10 mouse cellular contexts compared by ENCODE assay signal in genomic region chr1:91064903-91065525, GRCm38 (mm10).
DNase-seq lines count a peak whose midpoint lies in the region; ATAC-seq and TF ChIP-seq lines count a peak whose summit lies in the region.
"Had no signal": no experiment of that assay in that cellular context is flagged by ENCODE, and none has a peak within 500 bp of the region (broad histone marks: within the 10 kb centered on the region; RNA-seq: fewer than 3 reads in every experiment).

No protein-coding gene starts in this region.

- H3K4me3 ChIP-seq in hindbrain, embryonic 10.5 days = no peak overlapping the region
- H3K4me3 ChIP-seq in hindbrain, embryonic 12.5 days = no peak overlapping the region
- no peak overlapping the region for H3K4me3 ChIP-seq in forebrain, embryonic 16.5 days (replicated peaks; ENCODE audit: low read length)
- no peak overlapping the region for H3K4me3 ChIP-seq in kidney, embryonic 16.5 days (ENCODE audit: low read length)
- H3K4me3 ChIP-seq in midbrain, embryonic 14.5 days (replicated peaks; ENCODE audit: low read depth, low read length) = no peak overlapping the region
- no peak overlapping the region for H3K4me3 ChIP-seq in hindbrain, postnatal 0 days (ENCODE audit: low read length)
- H3K4me3 ChIP-seq: hindbrain, embryonic 15.5 days; neural tube, embryonic 13.5 days had no signal

- no peak for TF ChIP-seq CTCF in hindbrain, postnatal 0 days (IDR thresholded peaks at IDR 0.05; ENCODE audit: low read depth)

- H3K9me3 ChIP-seq in hindbrain, embryonic 10.5 days = no peaks in the 10 kb centered on the region
- no peaks in the 10 kb centered on the region for H3K9me3 ChIP-seq in hindbrain, embryonic 12.5 days (replicated peaks)
- no peaks in the 10 kb centered on the region for H3K9me3 ChIP-seq in forebrain, embryonic 16.5 days (ENCODE audit: control insufficient read depth, low read length)
- no peaks in the 10 kb centered on the region for H3K9me3 ChIP-seq in kidney, embryonic 16.5 days (ENCODE audit: low read length)
- no peaks in the 10 kb centered on the region for H3K9me3 ChIP-seq in midbrain, embryonic 14.5 days (ENCODE audit: control insufficient read depth, low read length)
- no peaks in the 10 kb centered on the region for H3K9me3 ChIP-seq in hindbrain, postnatal 0 days (ENCODE audit: low read length)
- H3K9me3 ChIP-seq: hindbrain, embryonic 15.5 days; neural tube, embryonic 13.5 days had no signal

- H3K4me2 ChIP-seq in hindbrain, embryonic 12.5 days (replicated peaks) = no peak overlapping the region
- no peak overlapping the region for H3K4me2 ChIP-seq in forebrain, embryonic 16.5 days (ENCODE audit: low read length)
- H3K4me2 ChIP-seq in kidney, embryonic 16.5 days (replicated peaks; ENCODE audit: low read depth, low read length) = no peak overlapping the region
- H3K4me2 ChIP-seq in midbrain, embryonic 14.5 days (ENCODE audit: low read length) = no peak overlapping the region
- no peak overlapping the region for H3K4me2 ChIP-seq in hindbrain, postnatal 0 days (ENCODE audit: low read depth, low read length)
- H3K4me2 ChIP-seq: hindbrain, embryonic 15.5 days; neural tube, embryonic 13.5 days had no signal

- H3K9ac ChIP-seq in hindbrain, embryonic 12.5 days = no peak overlapping the region
- H3K9ac ChIP-seq in forebrain, embryonic 16.5 days (replicated peaks; ENCODE audit: low read depth, low read length) = no peak overlapping the region
- no peak overlapping the region for H3K9ac ChIP-seq in kidney, embryonic 16.5 days (replicated peaks; ENCODE audit: low read length)
- no peak overlapping the region for H3K9ac ChIP-seq in midbrain, embryonic 14.5 days (replicated peaks; ENCODE audit: low read length)
- no peak overlapping the region for H3K9ac ChIP-seq in hindbrain, postnatal 0 days (replicated peaks; ENCODE audit: low read length)
- H3K9ac ChIP-seq: hindbrain, embryonic 15.5 days; neural tube, embryonic 13.5 days had no signal

- no peaks in the 10 kb centered on the region for H3K36me3 ChIP-seq in hindbrain, embryonic 10.5 days
- H3K36me3 ChIP-seq in hindbrain, embryonic 12.5 days = no peaks in the 10 kb centered on the region
- H3K36me3 ChIP-seq in forebrain, embryonic 16.5 days (ENCODE audit: control insufficient read depth, insufficient read depth) = no peaks in the 10 kb centered on the region
- H3K36me3 ChIP-seq in kidney, embryonic 16.5 days (ENCODE audit: insufficient read depth, low read length) = no peaks in the 10 kb centered on the region
- no peaks in the 10 kb centered on the region for H3K36me3 ChIP-seq in midbrain, embryonic 14.5 days (ENCODE audit: control insufficient read depth, insufficient read depth, low read length)
- H3K36me3 ChIP-seq in hindbrain, postnatal 0 days (ENCODE audit: insufficient read depth, low read length) = no peaks in the 10 kb centered on the region
- H3K36me3 ChIP-seq: hindbrain, embryonic 15.5 days; neural tube, embryonic 13.5 days had no signal

- no peak for DNase-seq in hindbrain, embryonic 10.5 days (ENCODE audit: low spot score)
- peak; percentile 66 to 67 for DNase-seq in CD8-positive naive resting alpha-beta T cell, adult 2 months (ENCODE audit: low read depth in 2 of 2, low spot score in 2 of 2)
- peak; percentile 55 to 56 for DNase-seq in right cerebral cortex, adult 2 months (ENCODE audit: low spot score in 2 of 2)
- no peak for DNase-seq in midbrain, embryonic 14.5 days
- DNase-seq in hindbrain, postnatal 0 days (ENCODE audit: low spot score) = no peak

- no peaks in the 10 kb centered on the region for H3K27me3 ChIP-seq in hindbrain, embryonic 10.5 days (ENCODE audit: insufficient read depth, poor library complexity, severe bottlenecking)
- H3K27me3 ChIP-seq in hindbrain, embryonic 12.5 days = no peaks in the 10 kb centered on the region
- no peaks in the 10 kb centered on the region for H3K27me3 ChIP-seq in forebrain, embryonic 16.5 days (replicated peaks; ENCODE audit: control insufficient read depth, insufficient read depth, low read length)
- H3K27me3 ChIP-seq in kidney, embryonic 16.5 days (ENCODE audit: insufficient read depth, low read length) = no peaks in the 10 kb centered on the region
- H3K27me3 ChIP-seq in midbrain, embryonic 14.5 days (ENCODE audit: control insufficient read depth, insufficient read depth, low read length) = no peaks in the 10 kb centered on the region
- no peaks in the 10 kb centered on the region for H3K27me3 ChIP-seq in hindbrain, postnatal 0 days (ENCODE audit: insufficient read depth, low read length)
- H3K27me3 ChIP-seq: hindbrain, embryonic 15.5 days; neural tube, embryonic 13.5 days had no signal

- WGBS in hindbrain, embryonic 10.5 days = 92% methylated on average over 11 of the region's 11 CpGs
- WGBS in hindbrain, embryonic 12.5 days = 92% methylated on average over 11 of the region's 11 CpGs
- 85% methylated on average over 11 of the region's 11 CpGs for WGBS in forebrain, embryonic 16.5 days
- WGBS in kidney, embryonic 16.5 days = 85% methylated on average over 11 of the region's 11 CpGs
- 94% methylated on average over 11 of the region's 11 CpGs for WGBS in midbrain, embryonic 14.5 days
- 74% methylated on average over 11 of the region's 11 CpGs for WGBS in hindbrain, postnatal 0 days

- no peak for ATAC-seq in hindbrain, embryonic 12.5 days (ENCODE audit: low FRiP score)
- peak; percentile 56 for ATAC-seq in forebrain, embryonic 16.5 days
- 0 out of 2 replicates have a peak, but pooled peaks have one; percentile 17 for ATAC-seq in kidney, embryonic 16.5 days (ENCODE audit: low FRiP score, low TSS enrichment)
- no peak for ATAC-seq in midbrain, embryonic 14.5 days (ENCODE audit: low FRiP score, low TSS enrichment)
- ATAC-seq in hindbrain, postnatal 0 days = no peak

- H3K4me1 ChIP-seq in hindbrain, embryonic 10.5 days (replicated peaks) = peaks cover 28% of the 10 kb centered on the region
- peaks cover 21% of the 10 kb centered on the region for H3K4me1 ChIP-seq in hindbrain, embryonic 12.5 days
- H3K4me1 ChIP-seq in forebrain, embryonic 16.5 days (replicated peaks; ENCODE audit: control insufficient read depth, insufficient read depth, low read length) = peaks cover 10% of the 10 kb centered on the region; the same call in 1 of the 2 replicates
- peaks cover 42% of the 10 kb centered on the region for H3K4me1 ChIP-seq in kidney, embryonic 16.5 days (ENCODE audit: insufficient read depth, low read length)
- H3K4me1 ChIP-seq in midbrain, embryonic 14.5 days (ENCODE audit: control insufficient read depth, insufficient read depth, low read length) = peaks cover 10% of the 10 kb centered on the region
- H3K4me1 ChIP-seq in hindbrain, postnatal 0 days (ENCODE audit: insufficient read depth, low read length) = peaks cover 17% of the 10 kb centered on the region

- H3K27ac ChIP-seq in hindbrain, embryonic 10.5 days = 0 out of 2 replicates have a peak overlapping the region, but pooled peaks have one; percentile 4
- H3K27ac ChIP-seq in hindbrain, embryonic 12.5 days = no peak overlapping the region
- no peak overlapping the region for H3K27ac ChIP-seq in forebrain, embryonic 16.5 days (ENCODE audit: low read length)
- no peak overlapping the region for H3K27ac ChIP-seq in kidney, embryonic 16.5 days (ENCODE audit: low read length)
- no peak overlapping the region for H3K27ac ChIP-seq in midbrain, embryonic 14.5 days (replicated peaks; ENCODE audit: low read depth, low read length)
- H3K27ac ChIP-seq in hindbrain, postnatal 0 days = no peak overlapping the region
- H3K27ac ChIP-seq: hindbrain, embryonic 15.5 days; neural tube, embryonic 13.5 days had no signal

Comparison
In these comparisons a context has a peak if more than half of its experiments do, and no peak if none do; other contexts are left out.
1. DNase-seq: peak in CD8-positive naive resting alpha-beta T cell, adult 2 months (2 of 2) and right cerebral cortex, adult 2 months (2 of 2); none in hindbrain, embryonic 10.5 days (single experiment), midbrain, embryonic 14.5 days (single experiment) and hindbrain, postnatal 0 days (single experiment).
2. ATAC-seq: peak in forebrain, embryonic 16.5 days (single experiment) and kidney, embryonic 16.5 days (single experiment); none in hindbrain, embryonic 12.5 days (single experiment), midbrain, embryonic 14.5 days (single experiment) and hindbrain, postnatal 0 days (single experiment).